Comparison of ENCODE assay signal across 25 mouse cellular contexts in the genomic region with DNA sequence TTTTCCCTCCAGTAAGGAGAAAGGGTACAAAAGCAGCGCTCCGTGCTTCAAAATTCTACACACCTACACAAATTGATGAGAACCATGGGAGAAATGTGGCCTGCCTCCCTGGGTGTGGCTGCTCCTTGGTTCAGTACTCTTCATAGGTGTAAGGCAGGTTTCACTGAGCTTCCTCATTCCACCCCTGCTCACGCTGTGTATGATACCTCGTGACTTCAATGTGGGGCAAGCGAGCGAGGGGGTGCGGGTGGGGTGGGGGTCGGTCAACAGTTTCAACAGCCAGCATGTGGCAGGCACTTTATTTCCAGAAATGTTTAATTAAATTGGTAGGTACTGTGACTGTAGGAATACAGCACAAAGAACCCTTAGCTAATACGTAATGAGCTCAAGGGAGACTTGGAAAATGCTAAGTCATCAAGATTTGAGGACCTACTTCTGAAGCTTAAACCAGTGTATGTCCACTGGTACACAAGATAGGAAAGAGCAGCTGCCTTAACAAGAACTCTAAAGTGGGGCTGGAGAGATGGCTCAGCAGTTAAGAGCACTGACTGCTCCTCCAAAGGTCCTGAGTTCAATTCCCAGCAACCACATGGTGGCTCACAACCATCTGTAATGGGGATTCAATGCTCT. TPM values are rescaled to one million over a fixed set of nuclear protein-coding genes. Genes with fewer than 3 reads are reported as not detected.
DNase-seq lines count a peak whose midpoint lies in the region; ATAC-seq and TF ChIP-seq lines count a peak whose summit lies in the region.
"Had no signal": no experiment of that assay in that cellular context is flagged by ENCODE, and none has a peak within 500 bp of the region (broad histone marks: within the 10 kb centered on the region; RNA-seq: fewer than 3 reads in every experiment).

No protein-coding gene starts in this region.

- H3K4me3 ChIP-seq in heart, embryonic 12.5 days: no peak overlapping the region
- H3K4me3 ChIP-seq in spleen, adult 2 months (ENCODE audit: extremely low read depth, insufficient read depth, insufficient read length): no peak overlapping the region
- H3K4me3 ChIP-seq in CH12.LX (replicated peaks in 1 of 3; ENCODE audit: low read depth in 2 of 3, low read length in 2 of 3, poor library complexity in 1 of 3): peak overlapping the region in 1 of 3 experiments; percentile 21
- H3K4me3 ChIP-seq: embryonic facial prominence, embryonic 10.5 days; embryonic facial prominence, embryonic 13.5 days; erythroblast, embryonic 14.5 days; forebrain, embryonic 12.5 days; heart, adult 2 months; heart, embryonic 10.5 days; hindbrain, embryonic 12.5 days had no signal

- no peaks in the 10 kb centered on the region for H3K27me3 ChIP-seq in heart, embryonic 12.5 days (replicated peaks)
- no peaks in the 10 kb centered on the region for H3K27me3 ChIP-seq in spleen, adult 2 months (ENCODE audit: control insufficient read depth, insufficient read depth, low read length)
- H3K27me3 ChIP-seq in CH12.LX (replicated peaks): peaks cover 11% of the 10 kb centered on the region
- H3K27me3 ChIP-seq: embryonic facial prominence, embryonic 13.5 days; forebrain, embryonic 15.5 days; hindbrain, embryonic 12.5 days; Patski had no signal

- H3K4me1 ChIP-seq in heart, embryonic 12.5 days (replicated peaks): no peaks in the 10 kb centered on the region
- H3K4me1 ChIP-seq in spleen, adult 2 months (ENCODE audit: control insufficient read depth, insufficient read depth, insufficient read length): peaks cover 6% of the 10 kb centered on the region; the same call in 1 of the 2 replicates
- H3K4me1 ChIP-seq in CH12.LX (ENCODE audit: control insufficient read depth in 1 of 2, insufficient read depth in 2 of 2): peaks cover 4 to 32% of the 10 kb centered on the region in 2 experiments

- WGBS in heart, embryonic 12.5 days: 91% methylated on average over 9 of the region's 9 CpGs
- 64% methylated on average over 9 of the region's 9 CpGs for WGBS in spleen, adult 2 months

- no peak overlapping the region for H3K4me2 ChIP-seq in heart, embryonic 12.5 days
- peak overlapping the region; percentile 70 for H3K4me2 ChIP-seq in CH12.LX (ENCODE audit: insufficient read depth, low read depth, poor library complexity, severe bottlenecking)
- H3K4me2 ChIP-seq: embryonic facial prominence, embryonic 13.5 days; forebrain, embryonic 12.5 days; forebrain, embryonic 15.5 days had no signal

- TF ChIP-seq CTCF in spleen, adult 2 months (IDR thresholded peaks at IDR 0.05; ENCODE audit: extremely low read depth, insufficient read depth, insufficient read length, insufficient replicate concordance): no peak
- no peak for TF ChIP-seq CTCF in CH12.LX (conservative IDR thresholded peaks at IDR 0.05 in 1 of 2, IDR thresholded peaks at IDR 0.05 in 1 of 2; ENCODE audit: low read depth in 2 of 2, low read length in 2 of 2)

- 0 out of 2 replicates have a peak, but pooled peaks cover 3% of the 10 kb centered on the region for H3K36me3 ChIP-seq in heart, embryonic 12.5 days
- peaks cover 4% of the 10 kb centered on the region; the same call in 1 of the 2 replicates for H3K36me3 ChIP-seq in spleen, adult 2 months (ENCODE audit: control insufficient read depth, insufficient read depth, low read length)
- H3K36me3 ChIP-seq in CH12.LX (replicated peaks in 1 of 2; ENCODE audit: control insufficient read depth in 1 of 2, insufficient read depth in 1 of 2, low read length in 1 of 2): peaks cover 4% of the 10 kb centered on the region in 2 experiments
- H3K36me3 ChIP-seq: G1E; heart, embryonic 10.5 days had no signal

- 0 out of 2 replicates have a peak, but pooled peaks have one; percentile 15 for TF ChIP-seq EP300 in CH12.LX (IDR thresholded peaks at IDR 0.05; ENCODE audit: low read length)

- H3K9me3 ChIP-seq in heart, embryonic 12.5 days (replicated peaks): no peaks in the 10 kb centered on the region
- H3K9me3 ChIP-seq in CH12.LX (replicated peaks; ENCODE audit: low read length): no peaks in the 10 kb centered on the region
- H3K9me3 ChIP-seq: embryonic facial prominence, embryonic 10.5 days; embryonic facial prominence, embryonic 13.5 days; forebrain, embryonic 12.5 days; forebrain, embryonic 15.5 days; heart, embryonic 10.5 days; hindbrain, embryonic 12.5 days had no signal

- in situ Hi-C loops in CH12.LX (cut with MboI; ENCODE audit: low pct_ligation_motif_present, low pct_unique_long_range_greater_than_20kb, low sequenced_read_pairs): no loop called here

- H3K79me2 ChIP-seq in CH12.LX (replicated peaks; ENCODE audit: control insufficient read depth, extremely low read depth, insufficient read depth, poor library complexity, severe bottlenecking): peaks cover 5% of the 10 kb centered on the region

- no peak for TF ChIP-seq RAD21 in CH12.LX (IDR thresholded peaks at IDR 0.05; ENCODE audit: low read depth, low read length)

- TF ChIP-seq POLR2A in spleen, adult 2 months (IDR thresholded peaks at IDR 0.05; ENCODE audit: low read depth, low read length): no peak
- no peak; the same call in 1 of the 2 replicates for TF ChIP-seq POLR2A in CH12.LX (IDR thresholded peaks at IDR 0.05; ENCODE audit: low read depth, low read length)

- dilution Hi-C loops in CH12.LX (cut with MboI; ENCODE audit: extremely low pct_ligation_motif_present, extremely low pct_unique_long_range_greater_than_20kb, low sequenced_read_pairs): no loop called here

- intact Hi-C loops in left cerebral cortex, postnatal 10 days (cut with DNase I): no loop called here
- intact Hi-C loops in left cerebral cortex, postnatal 4 days (cut with DNase I): no loop called here

- no peak overlapping the region for H3K27ac ChIP-seq in heart, embryonic 12.5 days (ENCODE audit: poor library complexity, severe bottlenecking)
- peak overlapping the region; percentile 58 for H3K27ac ChIP-seq in spleen, adult 2 months (ENCODE audit: insufficient read depth, low read length)
- H3K27ac ChIP-seq in CH12.LX (ENCODE audit: insufficient read depth, low read depth): peak overlapping the region; percentile 2; the same call in 1 of the 2 replicates
- H3K27ac ChIP-seq: embryonic facial prominence, embryonic 10.5 days; embryonic facial prominence, embryonic 13.5 days; forebrain, embryonic 12.5 days; forebrain, embryonic 15.5 days; heart, adult 2 months; heart, embryonic 10.5 days; hindbrain, embryonic 12.5 days had no signal

- ATAC-seq in heart, embryonic 12.5 days (ENCODE audit: insufficient number of reproducible peaks, low FRiP score): no peak
- ATAC-seq: CD4-positive, CD25-positive, alpha-beta regulatory T cell, adult 4 months; forebrain, embryonic 15.5 days; hindbrain, embryonic 16.5 days; inflammation-experienced regulatory T-cells, adult 6 months; Patski had no signal

- peak; percentile 82 for DNase-seq in heart, adult 11 months
- DNase-seq in spleen, adult 2 months (ENCODE audit: low read depth in 1 of 2, low spot score in 2 of 2): peak; percentile 52 to 59
- no peak for DNase-seq in spleen, postnatal 4 days (ENCODE audit: low spot score in 2 of 2)
- DNase-seq in CH12.LX (ENCODE audit: extremely low read depth): no peak
- DNase-seq in left cerebral cortex, postnatal 10 days (ENCODE audit: extremely low spot score in 1 of 2, low spot score in 2 of 2): no peak
- DNase-seq in left cerebral cortex, postnatal 4 days: no peak
- DNase-seq: cerebellum, adult 8-10 months; cerebellum, postnatal 10 days; cerebellum, postnatal 36 days; embryo, embryonic 11 days; gastrocnemius, postnatal 25 days had no signal

- no peak overlapping the region for H3K9ac ChIP-seq in heart, embryonic 12.5 days
- peak overlapping the region; percentile 39; the same call in 1 of the 2 replicates for H3K9ac ChIP-seq in CH12.LX (ENCODE audit: insufficient read depth, low read depth)
- H3K9ac ChIP-seq: embryonic facial prominence, embryonic 13.5 days; forebrain, embryonic 12.5 days; forebrain, embryonic 15.5 days; hindbrain, embryonic 12.5 days had no signal

TF ChIP-seq in CH12.LX, 34 proteins besides CTCF, POLR2A, EP300 and RAD21 (continues in another document):
- no peak for TF ChIP-seq ETS1 (conservative IDR thresholded peaks at IDR 0.05; ENCODE audit: low read depth, low read length)
- no peak for TF ChIP-seq GABPA (IDR thresholded peaks at IDR 0.05; ENCODE audit: insufficient replicate concordance, low read depth, low read length)
- no peak for TF ChIP-seq PAX5 (IDR thresholded peaks at IDR 0.05; ENCODE audit: low read length)
- no peak for TF ChIP-seq NRF1 (IDR thresholded peaks at IDR 0.05; ENCODE audit: low read depth, low read length)
- peak; percentile 49; the same call in 1 of the 2 replicates for TF ChIP-seq BHLHE40 (IDR thresholded peaks at IDR 0.05; ENCODE audit: low read depth, low read length)
- no peak for TF ChIP-seq E2F4 (IDR thresholded peaks at IDR 0.05; ENCODE audit: insufficient replicate concordance, low read depth, low read length)
- peak; percentile 94 for TF ChIP-seq TBP (conservative IDR thresholded peaks at IDR 0.05; ENCODE audit: low read depth, low read length)
- no peak for TF ChIP-seq CHD2 (IDR thresholded peaks at IDR 0.05; ENCODE audit: low read length)
- no peak for TF ChIP-seq ZKSCAN1 (IDR thresholded peaks at IDR 0.05; ENCODE audit: borderline replicate concordance, low read depth, low read length)
- no peak for TF ChIP-seq MAZ (IDR thresholded peaks at IDR 0.05; ENCODE audit: low read depth, low read length)
- TF ChIP-seq ELF1 (IDR thresholded peaks at IDR 0.05; ENCODE audit: low read depth, low read length): peak; percentile 33; the same call in 1 of the 2 replicates
- TF ChIP-seq JUND (conservative IDR thresholded peaks at IDR 0.05; ENCODE audit: low read depth, low read length): no peak
- peak; percentile 98 for TF ChIP-seq MAFK (IDR thresholded peaks at IDR 0.05; ENCODE audit: insufficient replicate concordance, low read length)
- TF ChIP-seq KAT2A (IDR thresholded peaks at IDR 0.05; ENCODE audit: insufficient replicate concordance, low read length): no peak
- TF ChIP-seq ZNF384 (IDR thresholded peaks at IDR 0.05; ENCODE audit: low read depth, low read length): no peak

RNA-seq across cellular contexts. Expression of a gene that starts 2.7 kb away (rescaled TPM):
- 6.6 and 8.5 TPM in 2 replicates for polyA plus RNA-seq in heart, embryonic 12.5 days (2016; fragmentation: Nextera tagmentation; extraction: Ambion mirVana)
- polyA plus RNA-seq in spleen, adult 2 months (2012; rRNA removed): 4.6 and 9.2 TPM in 2 replicates
- total RNA-seq in CH12.LX (2012; rRNA removed): 0.13 and 0.55 TPM in 2 replicates
- 0.12 TPM in 1 of 2 replicates, not detected in the other for total RNA-seq in CH12.LX (2014; rRNA removed)
- polyA plus RNA-seq in CH12.LX (2012; ENCODE audit: insufficient read length, low read depth): 0.07 and 0.19 TPM in 2 replicates
- total RNA-seq in left cerebral cortex, postnatal 10 days (2021): 10 to 100 TPM; 23.3 to 26.8 TPM
- total RNA-seq in left cerebral cortex, postnatal 4 days (2021): 10 to 100 TPM; 24.5 to 26.7 TPM
- polyA plus RNA-seq: erythroblast, embryonic 14.5 days; G1E had no signal

RNA-seq across cellular contexts. Expression of a gene that starts 3.3 kb away (rescaled TPM):
- 13.9 and 15.3 TPM in 2 replicates for polyA plus RNA-seq in heart, embryonic 12.5 days (2016; fragmentation: Nextera tagmentation; extraction: Ambion mirVana)
- polyA plus RNA-seq in spleen, adult 2 months (2012; rRNA removed): 7.2 and 10.4 TPM in 2 replicates
- 11.4 and 15.2 TPM in 2 replicates for total RNA-seq in CH12.LX (2012; rRNA removed)
- 8.0 and 8.7 TPM in 2 replicates for total RNA-seq in CH12.LX (2014; rRNA removed)
- 7.8 and 8.8 TPM in 2 replicates for polyA plus RNA-seq in CH12.LX (2012; ENCODE audit: insufficient read length, low read depth)
- total RNA-seq in left cerebral cortex, postnatal 10 days (2021): 10 to 100 TPM; 68.2 to 68.5 TPM
- 10 to 100 TPM; 53.6 to 58.4 TPM for total RNA-seq in left cerebral cortex, postnatal 4 days (2021)
- polyA plus RNA-seq: erythroblast, embryonic 14.5 days had no signal

Comparison
In these comparisons a context has a peak if more than half of its experiments do, and no peak if none do; other contexts are left out.
1. DNase-seq: peak in heart, adult 11 months (single experiment) and spleen, adult 2 months (2 of 2); none in spleen, postnatal 4 days (0 of 2), CH12.LX (single experiment), left cerebral cortex, postnatal 10 days (0 of 2) and left cerebral cortex, postnatal 4 days (single experiment).
2. RNA of a gene that starts 2.7 kb away (total RNA-seq): 23.3 to 26.8 TPM in left cerebral cortex, postnatal 10 days and 24.5 to 26.7 TPM in left cerebral cortex, postnatal 4 days; 0.12 to 0.55 TPM in CH12.LX; every median in the first group is over 10 times any median in the second.